12 mouse cellular contexts compared by ENCODE assay signal in the genomic region with DNA sequence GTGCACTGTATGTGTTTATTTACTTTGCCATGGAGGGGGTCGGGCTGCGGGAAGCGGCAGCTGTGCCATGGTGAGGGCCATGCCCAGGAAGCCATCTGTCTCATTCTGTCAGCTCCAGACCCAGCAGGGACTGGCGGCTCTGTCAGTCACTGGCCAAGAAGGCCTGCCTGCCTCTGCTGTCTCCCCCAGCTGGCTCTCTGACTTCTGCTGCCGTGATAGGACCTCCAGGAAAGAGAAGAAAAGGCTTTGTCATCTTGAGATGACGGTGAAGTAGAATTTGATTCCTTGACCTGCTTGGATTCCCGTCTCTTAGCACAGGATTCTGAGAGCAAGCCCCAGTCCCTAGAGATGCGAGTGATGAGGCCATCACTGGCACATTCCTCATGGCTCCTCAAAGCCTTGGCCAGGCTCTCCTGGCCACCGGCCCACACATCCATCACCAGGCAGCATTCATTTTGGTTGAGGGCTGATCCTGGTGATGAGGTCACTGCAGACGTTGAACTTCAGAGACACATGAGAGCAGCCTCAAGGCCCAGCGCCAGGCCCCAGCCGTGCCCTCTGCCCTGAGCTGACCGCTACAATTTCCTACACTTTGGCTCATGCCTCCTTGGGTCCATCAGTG. TPM values are rescaled to one million over a fixed set of nuclear protein-coding genes. Genes with fewer than 3 reads are reported as not detected.
A peak's percentile ranks its signal among the peaks of the same experiment; 100 is the strongest.
DNase-seq lines count a peak whose midpoint lies in the region; ATAC-seq lines count a peak whose summit lies in the region.
"Had no signal": no experiment of that assay in that cellular context is flagged by ENCODE, and none has a peak within 500 bp of the region (broad histone marks: within the 10 kb centered on the region; RNA-seq: fewer than 3 reads in every experiment).

No protein-coding gene starts in this region.

- no peaks in the 10 kb centered on the region for H3K9me3 ChIP-seq in hindbrain, embryonic 12.5 days (replicated peaks)
- H3K9me3 ChIP-seq in hindbrain, embryonic 11.5 days (ENCODE audit: control insufficient read depth, low read length) = no peaks in the 10 kb centered on the region
- no peaks in the 10 kb centered on the region for H3K9me3 ChIP-seq in lung, embryonic 15.5 days
- no peaks in the 10 kb centered on the region for H3K9me3 ChIP-seq in midbrain, embryonic 14.5 days (ENCODE audit: control insufficient read depth, low read length)

- WGBS in hindbrain, embryonic 12.5 days = 65% methylated on average over 13 of the region's 13 CpGs
- 66% methylated on average over 13 of the region's 13 CpGs for WGBS in hindbrain, embryonic 11.5 days
- WGBS in lung, embryonic 15.5 days = 46% methylated on average over 13 of the region's 13 CpGs
- WGBS in midbrain, embryonic 14.5 days = 87% methylated on average over 13 of the region's 13 CpGs

- no peak overlapping the region for H3K4me3 ChIP-seq in hindbrain, embryonic 12.5 days
- no peak overlapping the region for H3K4me3 ChIP-seq in hindbrain, embryonic 11.5 days (ENCODE audit: low read depth, low read length)
- H3K4me3 ChIP-seq in lung, embryonic 15.5 days = no peak overlapping the region
- no peak overlapping the region for H3K4me3 ChIP-seq in midbrain, embryonic 14.5 days (replicated peaks; ENCODE audit: low read depth, low read length)

- no peaks in the 10 kb centered on the region for H3K36me3 ChIP-seq in hindbrain, embryonic 12.5 days
- no peaks in the 10 kb centered on the region for H3K36me3 ChIP-seq in hindbrain, embryonic 11.5 days (ENCODE audit: control insufficient read depth, insufficient read depth, low read length)
- H3K36me3 ChIP-seq in lung, embryonic 15.5 days = no peaks in the 10 kb centered on the region
- H3K36me3 ChIP-seq in midbrain, embryonic 14.5 days (ENCODE audit: control insufficient read depth, insufficient read depth, low read length) = peaks cover 8% of the 10 kb centered on the region; the same call in 1 of the 2 replicates

- peaks cover 42% of the 10 kb centered on the region for H3K4me1 ChIP-seq in hindbrain, embryonic 12.5 days
- peaks cover 6% of the 10 kb centered on the region; the same call in 1 of the 2 replicates for H3K4me1 ChIP-seq in hindbrain, embryonic 11.5 days (replicated peaks; ENCODE audit: control insufficient read depth, insufficient read depth, low read length)
- H3K4me1 ChIP-seq in lung, embryonic 15.5 days = peaks cover 47% of the 10 kb centered on the region
- H3K4me1 ChIP-seq in midbrain, embryonic 14.5 days (ENCODE audit: control insufficient read depth, insufficient read depth, low read length) = 0 out of 2 replicates have a peak, but pooled peaks cover under 1% of the 10 kb centered on the region

- H3K27me3 ChIP-seq in hindbrain, embryonic 12.5 days = peaks cover 34% of the 10 kb centered on the region
- H3K27me3 ChIP-seq in hindbrain, embryonic 11.5 days (ENCODE audit: control insufficient read depth, insufficient read depth, low read length) = peaks cover 2% of the 10 kb centered on the region; the same call in 1 of the 2 replicates
- peaks cover 1% of the 10 kb centered on the region; the same call in 1 of the 2 replicates for H3K27me3 ChIP-seq in lung, embryonic 15.5 days
- 0 out of 2 replicates have a peak, but pooled peaks cover 4% of the 10 kb centered on the region for H3K27me3 ChIP-seq in midbrain, embryonic 14.5 days (ENCODE audit: control insufficient read depth, insufficient read depth, low read length)

- H3K9ac ChIP-seq in hindbrain, embryonic 12.5 days = no peak overlapping the region
- H3K9ac ChIP-seq in hindbrain, embryonic 11.5 days (ENCODE audit: low read depth, low read length) = no peak overlapping the region
- H3K9ac ChIP-seq in lung, embryonic 15.5 days = no peak overlapping the region
- no peak overlapping the region for H3K9ac ChIP-seq in midbrain, embryonic 14.5 days (replicated peaks; ENCODE audit: low read length)

- no peak for DNase-seq in hindbrain, embryonic 11.5 days (ENCODE audit: low spot score)
- peak; percentile 93 for DNase-seq in brain, adult 2 months (ENCODE audit: low read depth, low spot score)
- peak; percentile 63 to 75 for DNase-seq in gastrocnemius, adult 8-10 months (ENCODE audit: low spot score in 2 of 2)
- DNase-seq in midbrain, embryonic 14.5 days = no peak
- DNase-seq in ovary, adult 18-20 months (ENCODE audit: low spot score) = no peak
- DNase-seq: right cerebral cortex, postnatal 14 days had no signal

- peak; percentile 61 for ATAC-seq in hindbrain, embryonic 12.5 days (ENCODE audit: low FRiP score)
- no peak for ATAC-seq in hindbrain, embryonic 11.5 days (ENCODE audit: low FRiP score)
- no peak for ATAC-seq in lung, embryonic 15.5 days (ENCODE audit: borderline replicate concordance, extremely low read depth, low FRiP score, low TSS enrichment)
- ATAC-seq in midbrain, embryonic 14.5 days (ENCODE audit: low FRiP score, low TSS enrichment) = no peak
- ATAC-seq in granulocyte monocyte progenitor cell, adult 5-6 weeks (replicated peaks; ENCODE audit: poor library complexity, severe bottlenecking) = no peak

- H3K4me2 ChIP-seq in hindbrain, embryonic 12.5 days (replicated peaks) = no peak overlapping the region
- no peak overlapping the region for H3K4me2 ChIP-seq in hindbrain, embryonic 11.5 days (replicated peaks; ENCODE audit: low read depth, low read length)
- H3K4me2 ChIP-seq in lung, embryonic 15.5 days = no peak overlapping the region
- H3K4me2 ChIP-seq in midbrain, embryonic 14.5 days (ENCODE audit: low read length) = no peak overlapping the region

- H3K27ac ChIP-seq in hindbrain, embryonic 12.5 days = peak overlapping the region; percentile 12; the same call in 1 of the 2 replicates
- H3K27ac ChIP-seq in hindbrain, embryonic 11.5 days (ENCODE audit: low read depth, low read length) = no peak overlapping the region
- H3K27ac ChIP-seq in lung, embryonic 15.5 days = 0 out of 2 replicates have a peak overlapping the region, but pooled peaks have one; percentile 36
- H3K27ac ChIP-seq in midbrain, embryonic 14.5 days (replicated peaks; ENCODE audit: low read depth, low read length) = no peak overlapping the region
- H3K27ac ChIP-seq: macrophage had no signal

RNA-seq across cellular contexts. Expression of gene Gpr153, which starts 6.2 kb away (rescaled TPM):
- polyA plus RNA-seq in hindbrain, embryonic 12.5 days (2016; fragmentation: Nextera tagmentation; extraction: Ambion mirVana) = 13.1 and 16.2 TPM in 2 replicates
- 8.7 and 9.5 TPM in 2 replicates for polyA plus RNA-seq in hindbrain, embryonic 11.5 days (2014; fragmentation: Nextera tagmentation; extraction: Ambion mirVana)
- total RNA-seq in gastrocnemius, adult 8-10 months (2022) = 1 to 10 TPM; 2.4 to 2.7 (median 2.5) TPM
- polyA plus RNA-seq in lung, embryonic 15.5 days (2015; fragmentation: Nextera tagmentation; extraction: Ambion mirVana) = 14.9 and 15.2 TPM in 2 replicates
- polyA plus RNA-seq in midbrain, embryonic 14.5 days (2014; fragmentation: Nextera tagmentation; extraction: Ambion mirVana) = 14.0 and 15.2 TPM in 2 replicates
- total RNA-seq in granulocyte monocyte progenitor cell, adult 5-6 weeks (2014; fragmentation: Nextera tagmentation) = not detected in 2 replicates
- not detected in 2 replicates for total RNA-seq in granulocyte monocyte progenitor cell, adult 5-6 weeks (2017)
- polyA plus RNA-seq: macrophage had no signal

RNA-seq across cellular contexts. Expression of gene Hes3, which starts 23.6 kb away (rescaled TPM):
- polyA plus RNA-seq in hindbrain, embryonic 12.5 days (2016; fragmentation: Nextera tagmentation; extraction: Ambion mirVana) = 1.2 and 2.1 TPM in 2 replicates
- 2.9 and 3.5 TPM in 2 replicates for polyA plus RNA-seq in hindbrain, embryonic 11.5 days (2014; fragmentation: Nextera tagmentation; extraction: Ambion mirVana)
- not detected for total RNA-seq in gastrocnemius, adult 8-10 months (2022)
- polyA plus RNA-seq in lung, embryonic 15.5 days (2015; fragmentation: Nextera tagmentation; extraction: Ambion mirVana) = not detected in 2 replicates
- 0.39 and 1.2 TPM in 2 replicates for polyA plus RNA-seq in midbrain, embryonic 14.5 days (2014; fragmentation: Nextera tagmentation; extraction: Ambion mirVana)
- total RNA-seq in granulocyte monocyte progenitor cell, adult 5-6 weeks (2014; fragmentation: Nextera tagmentation) = not detected in 2 replicates
- total RNA-seq in granulocyte monocyte progenitor cell, adult 5-6 weeks (2017) = not detected in 2 replicates
- total RNA-seq: gastrocnemius, postnatal 4 days; layer of hippocampus, adult 18-20 months had no signal
- polyA plus RNA-seq: macrophage had no signal

RNA-seq across cellular contexts. Expression of gene Icmt, which starts 29.2 kb away (rescaled TPM):
- 25.3 and 25.6 TPM in 2 replicates for polyA plus RNA-seq in hindbrain, embryonic 12.5 days (2016; fragmentation: Nextera tagmentation; extraction: Ambion mirVana)
- 17.4 and 20.6 TPM in 2 replicates for polyA plus RNA-seq in hindbrain, embryonic 11.5 days (2014; fragmentation: Nextera tagmentation; extraction: Ambion mirVana)
- total RNA-seq in gastrocnemius, adult 8-10 months (2022) = 10 to 100 TPM; 19.3 to 27.2 (median 21.6) TPM
- 25.2 and 26.0 TPM in 2 replicates for polyA plus RNA-seq in lung, embryonic 15.5 days (2015; fragmentation: Nextera tagmentation; extraction: Ambion mirVana)
- 14.9 and 23.7 TPM in 2 replicates for polyA plus RNA-seq in midbrain, embryonic 14.5 days (2014; fragmentation: Nextera tagmentation; extraction: Ambion mirVana)
- 14.3 and 17.9 TPM in 2 replicates for total RNA-seq in granulocyte monocyte progenitor cell, adult 5-6 weeks (2014; fragmentation: Nextera tagmentation)
- 13.0 and 13.9 TPM in 2 replicates for total RNA-seq in granulocyte monocyte progenitor cell, adult 5-6 weeks (2017)

RNA-seq across cellular contexts. Expression of gene Rnf207, which starts 50.9 kb away (rescaled TPM):
- 2.5 and 3.8 TPM in 2 replicates for polyA plus RNA-seq in hindbrain, embryonic 12.5 days (2016; fragmentation: Nextera tagmentation; extraction: Ambion mirVana)
- polyA plus RNA-seq in hindbrain, embryonic 11.5 days (2014; fragmentation: Nextera tagmentation; extraction: Ambion mirVana) = 1.5 and 1.6 TPM in 2 replicates
- total RNA-seq in gastrocnemius, adult 8-10 months (2022) = not detected
- polyA plus RNA-seq in lung, embryonic 15.5 days (2015; fragmentation: Nextera tagmentation; extraction: Ambion mirVana) = 2.9 and 3.3 TPM in 2 replicates
- polyA plus RNA-seq in midbrain, embryonic 14.5 days (2014; fragmentation: Nextera tagmentation; extraction: Ambion mirVana) = 4.2 and 6.9 TPM in 2 replicates
- not detected in 2 replicates for total RNA-seq in granulocyte monocyte progenitor cell, adult 5-6 weeks (2014; fragmentation: Nextera tagmentation)
- total RNA-seq in granulocyte monocyte progenitor cell, adult 5-6 weeks (2017) = not detected in 2 replicates
- polyA plus RNA-seq: macrophage had no signal

RNA-seq across cellular contexts. Expression of gene Rpl22, which starts 57.7 kb away (rescaled TPM):
- polyA plus RNA-seq in hindbrain, embryonic 12.5 days (2016; fragmentation: Nextera tagmentation; extraction: Ambion mirVana) = 257 and 282 TPM in 2 replicates
- 304 and 330 TPM in 2 replicates for polyA plus RNA-seq in hindbrain, embryonic 11.5 days (2014; fragmentation: Nextera tagmentation; extraction: Ambion mirVana)
- total RNA-seq in gastrocnemius, adult 8-10 months (2022) = 100 to 1,000 TPM; 195 to 290 (median 232) TPM
- 354 and 364 TPM in 2 replicates for polyA plus RNA-seq in lung, embryonic 15.5 days (2015; fragmentation: Nextera tagmentation; extraction: Ambion mirVana)
- polyA plus RNA-seq in midbrain, embryonic 14.5 days (2014; fragmentation: Nextera tagmentation; extraction: Ambion mirVana) = 165 and 174 TPM in 2 replicates
- 1,942 and 1,984 TPM in 2 replicates for total RNA-seq in granulocyte monocyte progenitor cell, adult 5-6 weeks (2014; fragmentation: Nextera tagmentation)
- 2,435 and 2,975 TPM in 2 replicates for total RNA-seq in granulocyte monocyte progenitor cell, adult 5-6 weeks (2017)

Comparison
In these comparisons a context has a peak if more than half of its experiments do, and no peak if none do; other contexts are left out.
1. H3K27ac ChIP-seq: peak in hindbrain, embryonic 12.5 days (single experiment) and lung, embryonic 15.5 days (single experiment); none in hindbrain, embryonic 11.5 days (single experiment) and midbrain, embryonic 14.5 days (single experiment).
2. DNase-seq: peak in brain, adult 2 months (single experiment) and gastrocnemius, adult 8-10 months (2 of 2); none in hindbrain, embryonic 11.5 days (single experiment), midbrain, embryonic 14.5 days (single experiment) and ovary, adult 18-20 months (single experiment).